Mouse (Mus musculus) Muller cell, postnatal 12 days (primary cell): ENCODE results near the gene Fmo2.

Experiments used
- DNase-seq: peaks from one replicate; pipeline ENCODE4 v3.0.0-alpha.2; 2015; ENCODE audit errors: inconsistent ontology term

The Fmo2 gene

GRCm38 (mm10) chr1:162891980-162892451 is 6.5 kb downstream of the Fmo2 start:
- DNase-seq: peak; percentile 62

DNA sequence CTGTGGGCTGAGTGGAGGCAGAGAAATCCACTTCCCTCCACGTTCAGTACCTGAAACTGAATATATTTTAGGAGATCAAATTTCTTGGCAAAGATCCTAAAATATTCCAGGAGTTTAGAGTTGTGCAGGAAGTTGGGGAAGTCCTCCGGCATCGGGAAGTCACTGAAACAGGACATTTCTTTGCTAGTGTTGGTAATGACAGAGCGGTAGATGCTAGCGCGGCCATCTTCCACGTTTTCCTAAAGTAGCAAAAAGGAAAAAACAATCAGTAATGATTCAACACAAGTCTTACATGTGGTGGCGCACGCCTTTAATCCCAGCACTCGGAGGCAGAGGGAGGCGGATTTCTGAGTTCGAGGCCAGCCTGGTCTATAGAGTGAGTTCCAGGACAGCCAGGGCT is 9.9 kb downstream of the Fmo2 start:
- DNase-seq: no peak

DNA sequence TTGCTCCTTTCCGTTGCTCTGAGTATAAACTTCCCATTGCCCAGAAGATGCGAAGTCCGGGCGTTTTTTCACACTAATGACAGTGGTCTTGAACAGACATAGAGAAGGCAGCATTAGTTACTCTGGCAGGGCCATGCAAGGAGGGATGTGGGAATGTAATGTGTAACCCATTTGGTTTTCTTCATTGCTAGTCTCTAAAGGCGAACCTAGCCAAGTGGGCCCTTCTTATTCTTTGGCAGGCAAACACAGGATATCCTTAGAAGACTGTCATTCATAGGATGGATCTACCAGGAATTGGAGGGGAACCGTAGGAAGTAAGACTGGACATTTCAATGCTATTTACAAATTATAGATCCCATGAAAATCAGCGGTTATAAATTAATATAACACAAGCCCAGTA is 10.9 kb downstream of the Fmo2 start:
- no peak for DNase-seq

- DNase-seq: no peak
Observed at GRCm38 (mm10) chr1:162886138-162886816, 12.2 kb downstream of the Fmo2 start.

DNA sequence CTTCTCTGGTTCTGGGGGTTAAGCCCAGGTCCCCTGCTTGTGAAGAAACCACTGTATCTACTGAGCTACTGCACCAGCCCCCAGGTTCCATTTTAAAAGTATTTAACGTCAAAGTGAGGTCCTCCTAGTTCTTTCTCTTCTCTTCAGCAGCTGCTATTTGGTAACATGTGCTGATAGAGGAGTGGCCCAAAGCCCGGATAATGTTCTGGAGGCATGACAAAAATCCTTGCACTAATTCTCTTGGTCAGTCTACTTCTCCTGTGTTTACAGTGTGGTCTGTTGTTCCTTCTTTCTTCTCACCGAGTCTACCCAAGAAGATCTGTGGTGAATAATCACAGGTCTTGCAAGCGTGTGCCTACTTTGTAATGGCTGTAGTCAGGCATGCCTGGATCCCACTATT is 15.8 kb downstream of the Fmo2 start:
- DNase-seq: no peak

DNA sequence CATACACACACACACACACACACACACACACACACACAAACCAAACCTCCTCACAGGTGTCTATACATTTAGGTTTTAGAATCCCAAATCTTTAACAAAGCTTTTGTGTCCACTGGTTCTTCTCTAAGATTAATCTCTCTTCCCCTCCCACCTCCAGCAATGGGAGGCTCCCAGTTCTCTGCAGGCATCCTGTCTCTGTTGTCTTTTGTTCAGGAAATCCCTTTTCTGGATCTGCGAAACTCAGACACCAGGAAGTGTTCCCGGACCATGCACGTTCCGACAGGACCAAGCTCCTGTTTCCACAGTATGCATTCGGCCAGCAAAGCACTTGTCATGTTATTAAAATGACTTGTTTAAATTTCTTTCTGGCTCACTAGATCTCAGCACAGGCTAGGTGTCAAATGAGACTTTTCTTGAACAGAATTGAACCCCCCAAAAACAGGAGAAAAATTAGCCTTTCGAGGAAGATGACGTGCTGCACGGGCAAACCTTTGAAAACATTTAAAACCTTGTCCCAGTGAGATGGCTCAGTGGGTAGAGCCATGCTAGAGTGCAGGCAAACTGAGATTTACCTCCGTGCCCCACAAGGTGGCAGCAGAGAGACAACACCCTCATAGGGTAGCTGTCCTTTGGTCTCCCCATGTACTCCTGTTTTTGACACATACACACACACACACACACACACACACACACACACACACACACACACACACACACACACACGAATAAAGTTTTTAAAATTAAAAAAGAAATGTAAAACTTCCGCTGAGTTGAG is 18.7 kb downstream of the Fmo2 start:
- DNase-seq: no peak

- DNase-seq: no peak
Observed at GRCm38 (mm10) chr1:162875091-162875490, 23.4 kb downstream of the Fmo2 start.

GRCm38 (mm10) chr1:162871701-162872311 is 26.7 kb downstream of the Fmo2 start:
- no peak for DNase-seq

GRCm38 (mm10) chr1:162870978-162871377 is 27.5 kb downstream of the Fmo2 start:
- no peak for DNase-seq

DNA sequence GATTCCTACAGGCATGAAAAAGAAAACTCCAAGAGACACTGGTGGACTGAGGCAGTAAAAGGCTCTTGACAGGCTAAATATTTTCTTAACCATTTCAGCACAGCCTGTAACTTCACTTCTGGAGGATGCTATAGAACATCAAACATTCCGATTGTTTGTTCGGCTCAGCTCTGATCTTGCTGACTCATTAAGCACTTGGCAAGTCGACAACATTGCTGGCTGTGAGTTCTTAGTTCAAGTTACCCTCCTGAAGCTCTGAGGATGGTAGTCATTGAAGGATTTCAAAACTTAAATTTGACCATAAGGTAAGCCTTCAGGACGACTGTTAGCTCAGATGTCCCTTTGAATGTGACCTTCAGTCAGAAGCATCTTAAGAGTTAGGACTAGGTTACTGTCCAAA is 31.1 kb downstream of the Fmo2 start:
- no peak for DNase-seq

DNA sequence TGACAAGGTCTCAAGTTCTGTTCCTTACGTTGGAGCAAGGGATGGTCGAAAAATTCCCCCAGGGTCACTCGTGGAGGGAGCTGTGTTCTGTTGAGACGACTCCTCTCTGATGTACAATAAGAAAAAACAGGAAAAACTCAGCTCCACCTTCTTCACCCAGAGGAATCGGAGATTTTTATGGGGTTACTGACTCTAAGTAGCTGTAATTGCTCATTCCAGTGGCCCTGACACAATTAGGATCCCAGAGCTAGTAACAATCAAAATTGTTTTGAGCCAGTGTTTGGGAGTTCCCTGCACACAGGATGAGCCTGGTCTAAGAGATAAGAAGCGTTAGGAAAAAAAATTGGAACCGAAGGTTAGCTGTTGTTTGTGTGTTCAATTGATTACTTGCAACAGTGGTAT is 32.2 kb downstream of the Fmo2 start, which contains the start of gene Fmo1:
TSS of gene Fmo1 (minus strand) at position 331 of the 402 bp plus-strand sequence.
- no peak for DNase-seq

GRCm38 (mm10) chr1:162865493-162865830 is 33.1 kb downstream of the Fmo2 start:
- no peak for DNase-seq

- no peak for DNase-seq
Observed at GRCm38 (mm10) chr1:162864816-162865492, 33.6 kb downstream of the Fmo2 start.

DNA sequence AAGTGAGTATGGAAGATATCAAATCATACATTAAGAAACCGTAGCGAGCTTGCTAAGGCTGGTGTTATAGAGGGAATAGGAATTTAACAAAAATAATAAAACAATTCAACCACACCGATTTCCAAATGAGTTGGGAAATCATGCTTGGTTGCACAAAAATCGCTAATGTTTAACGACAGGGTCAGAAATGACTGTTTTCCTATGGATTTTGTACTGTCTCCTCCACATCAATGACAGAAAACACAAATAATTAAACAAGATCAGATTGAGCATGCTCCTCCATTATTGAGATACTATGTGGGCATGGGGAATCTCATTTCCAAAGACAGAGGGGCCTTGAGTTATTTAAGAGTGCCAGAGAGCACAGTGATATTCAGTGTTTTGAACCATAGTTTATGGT is 34.2 kb downstream of the Fmo2 start:
- no peak for DNase-seq

GRCm38 (mm10) chr1:162863579-162863978 is 34.9 kb downstream of the Fmo2 start:
- DNase-seq: no peak

DNA sequence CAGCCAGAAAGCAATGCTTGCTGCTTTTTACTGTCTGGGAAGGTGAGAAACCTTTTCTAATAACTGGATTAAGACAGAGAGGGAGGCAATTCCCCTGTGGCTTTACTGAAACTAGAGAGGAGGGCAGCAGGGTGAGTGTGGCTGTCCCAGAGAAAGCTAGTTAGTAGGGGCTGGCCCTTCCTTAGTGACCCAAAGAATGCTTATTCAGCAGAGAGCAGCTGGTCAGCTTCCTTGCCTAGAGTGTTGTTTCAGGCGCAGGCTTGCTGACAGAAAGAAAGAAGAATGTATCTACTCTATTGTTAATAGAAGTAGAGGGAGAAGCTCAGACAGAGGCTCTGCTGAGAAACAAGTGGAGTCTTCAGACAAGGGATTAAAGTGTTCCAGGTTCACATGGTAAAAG is 36.2 kb downstream of the Fmo2 start:
- DNase-seq: no peak

DNA sequence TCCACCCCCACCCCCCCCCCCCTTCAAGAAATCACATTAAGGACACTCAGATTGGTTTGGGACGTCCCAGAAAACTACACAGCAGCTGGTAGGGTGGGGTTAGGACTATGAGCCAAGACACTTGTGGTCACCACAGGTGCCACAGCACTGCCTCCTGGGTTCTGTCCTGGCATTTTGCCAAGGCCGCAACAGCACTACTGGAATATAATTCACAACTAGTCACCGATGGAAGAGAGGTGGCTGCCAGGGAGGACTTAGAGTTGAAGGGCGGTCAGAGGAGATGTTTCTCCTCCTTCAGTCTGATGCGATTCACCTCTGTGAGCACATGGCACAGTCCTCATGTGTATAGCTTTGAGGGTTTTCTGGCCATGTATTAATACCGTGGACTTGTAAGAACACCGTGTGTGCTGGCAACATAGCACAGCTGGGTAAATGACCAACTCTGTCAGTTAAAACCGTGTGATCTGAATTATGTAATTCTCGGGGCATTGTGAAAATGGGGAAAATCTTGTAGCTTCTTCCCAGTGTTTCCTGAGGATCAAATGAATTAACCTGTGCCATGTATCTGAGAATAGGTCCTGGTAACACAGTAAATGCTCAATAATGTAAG is 38.4 kb downstream of the Fmo2 start:
- no peak for DNase-seq

- no peak for DNase-seq
Observed at GRCm38 (mm10) chr1:162859545-162859976, 39.0 kb downstream of the Fmo2 start.

- peak; percentile 66 for DNase-seq
Observed at GRCm38 (mm10) chr1:162858748-162859130, 39.8 kb downstream of the Fmo2 start.

DNA sequence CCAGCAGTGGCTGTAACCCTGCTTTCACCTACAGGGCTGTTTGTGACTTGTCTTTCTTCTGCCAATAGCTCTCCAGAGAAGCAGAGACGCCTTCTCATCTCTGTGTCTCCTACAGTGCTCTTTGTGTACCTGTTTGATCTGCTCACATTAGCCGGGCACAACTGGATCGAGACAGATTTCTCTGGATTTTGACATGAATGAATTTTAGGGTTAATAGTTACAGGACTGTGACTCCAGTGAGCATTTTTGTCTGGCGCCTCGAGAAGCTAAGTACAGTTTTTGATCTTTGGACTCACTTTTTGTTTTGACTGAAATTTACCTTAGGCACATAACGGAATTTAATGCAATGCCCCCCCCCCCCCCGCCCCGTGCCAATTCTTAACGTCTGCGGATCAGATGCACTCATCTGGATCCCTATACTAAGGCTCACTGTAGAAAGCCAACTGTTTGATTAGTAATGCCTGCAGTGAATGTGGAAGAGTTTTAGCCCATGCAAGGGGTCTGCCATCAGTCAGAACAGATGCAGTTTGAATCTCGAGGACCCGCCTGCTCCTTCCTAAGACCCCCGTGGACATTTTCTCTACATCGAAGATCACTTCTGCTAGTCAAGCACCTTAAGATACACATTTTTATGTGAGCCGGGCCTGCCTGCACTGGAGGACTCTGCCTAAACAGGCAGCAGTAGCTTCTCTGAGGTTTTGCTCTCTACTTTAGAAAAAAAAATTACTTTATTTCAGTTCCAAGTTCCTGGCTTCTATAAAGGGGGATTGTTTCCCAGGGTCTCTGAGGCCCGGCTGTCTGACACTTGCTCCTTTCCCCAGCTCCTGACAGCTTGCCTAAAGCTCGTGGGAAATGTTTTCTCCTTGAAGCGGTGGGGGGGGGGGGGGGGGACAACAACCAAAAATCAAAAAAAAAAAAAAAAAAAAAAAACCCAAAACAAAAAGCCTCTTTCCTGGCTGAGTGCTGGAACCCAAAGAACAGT is 40.5 kb downstream of the Fmo2 start:
- DNase-seq: no peak
